Mouse (Mus musculus) kidney, postnatal 0 days (tissue): ENCODE data around the gene Bcas1. TPM values are rescaled to one million over a fixed set of nuclear protein-coding genes. Genes with fewer than 3 reads are reported as not detected.

Experiments
- ATAC-seq: fragments of 200-750 bp; cut with Nextera tagmentation; replicated peaks from 2 replicates; pipeline ENCODE4 v1.8.0; 2017; ENCODE audit warnings: low read depth, moderate number of reproducible peaks, moderate TSS enrichment, moderate library complexity; ENCODE audit not compliant: low FRiP score
- DNase-seq: peaks from one replicate; pipeline ENCODE4 v3.0.0-alpha.2; 2016; ENCODE audit warnings: low spot score
- H3K27ac ChIP-seq: fragments of 300-500 bp; sonication (generic); 2 replicates; pipeline ENCODE4 v1.5.1; 2014; ENCODE audit warnings: mild to moderate bottlenecking
- H3K27me3 ChIP-seq: fragments of 300-500 bp; sonication (generic); 2 replicates; pipeline ENCODE4 v1.6.1; 2014; ENCODE audit warnings: low read length, mixed read lengths; ENCODE audit not compliant: insufficient read depth
- H3K36me3 ChIP-seq: fragments of 300-500 bp; sonication (generic); 2 replicates; pipeline ENCODE4 v1.6.1; 2014; ENCODE audit warnings: low read length, mixed read lengths; ENCODE audit not compliant: insufficient read depth
- H3K4me1 ChIP-seq: fragments of 300-500 bp; sonication (generic); replicated peaks from 2 replicates; pipeline ENCODE4 v1.6.1; 2014; ENCODE audit warnings: antibody characterized with exemption, low read length, mixed read lengths; ENCODE audit not compliant: insufficient read depth
- H3K4me2 ChIP-seq: fragments of 300-500 bp; sonication (generic); 2 replicates; pipeline ENCODE4 v1.6.1; 2014; ENCODE audit warnings: mild to moderate bottlenecking, low read length, moderate library complexity, mixed read lengths
- H3K4me3 ChIP-seq: fragments of 300-500 bp; sonication (generic); replicated peaks from 2 replicates; pipeline ENCODE4 v1.5.1; 2014; ENCODE audit warnings: low read depth, low read length
- H3K9ac ChIP-seq: fragments of 300-500 bp; sonication (generic); 2 replicates; pipeline ENCODE4 v1.6.1; 2014; ENCODE audit warnings: low read depth, low read length
- H3K9me3 ChIP-seq: fragments of 300-500 bp; sonication (generic); replicated peaks from 2 replicates; pipeline ENCODE4 v1.6.1; 2016; ENCODE audit warnings: low read length, inconsistent platforms, mixed read lengths
- CTCF ChIP-seq: IDR thresholded peaks from 2 replicates; pipeline ENCODE4 v1.5.1; 2016; ENCODE audit warnings: antibody characterized with exemption, low read depth, mild to moderate bottlenecking, moderate library complexity
- WGBS: fragments of 180-500 bp; shearing (Covaris S2); extraction: QIAGEN DNeasy Blood & Tissue Kit; methylation state at CpG from one replicate; pipeline ENCODE4 v1.1.7; 2014; 5-methylcytosine and 5-hydroxymethylcytosine counted together
- polyA plus RNA-seq: library from polyadenylated mRNA; unstranded; fragments of >200 nt; fragmentation: Nextera tagmentation; extraction: Ambion mirVana; gene quantifications from 2 replicates; pipeline ENCODE4 v1.2.1, GENCODE M21; 2015

Bcas1 gene
- polyA plus RNA-seq, 1 experiment from 2014 or later: 0.61 TPM

DNA sequence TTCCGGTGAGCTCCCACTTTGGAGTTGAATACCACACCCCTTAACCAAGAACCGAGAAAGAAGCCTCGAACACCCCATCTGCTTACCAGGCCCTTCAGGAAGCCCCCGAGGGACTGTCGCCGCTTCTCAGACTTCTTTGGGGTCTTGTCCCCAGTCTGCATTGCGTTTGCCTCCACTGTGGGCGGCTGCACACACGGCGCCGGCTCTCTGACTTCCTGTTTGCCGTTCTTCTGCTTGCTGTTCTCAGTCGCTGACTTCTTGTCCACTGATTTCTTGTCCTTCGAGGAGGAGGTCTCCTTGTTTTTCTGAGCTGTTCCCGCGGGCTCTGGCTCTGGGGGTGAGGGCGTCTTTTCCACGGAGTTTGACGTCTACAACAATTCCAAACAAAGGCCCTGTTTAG lies 78.5 kb downstream of the Bcas1 start:
- WGBS: 74% methylated on average over 19 of the region's 19 CpGs
- Histone ChIP-seq H3K27me3 (no peaks in the 10 kb centered on the region), H3K4me2 (no peak overlapping the region), H3K9ac (no peak overlapping the region), H3K9me3 (no peaks in the 10 kb centered on the region), H3K36me3 (no peaks in the 10 kb centered on the region), H3K4me3 (no peak overlapping the region), H3K27ac (no peak overlapping the region), H3K4me1 (peaks cover 18% of the 10 kb centered on the region; the same call in 1 of the 2 replicates)
- ATAC-seq: no peak
- TF ChIP-seq CTCF: no peak
- no peak for DNase-seq

- H3K27me3 ChIP-seq: no peaks in the 10 kb centered on the region
- no peaks in the 10 kb centered on the region for H3K9me3 ChIP-seq
- peak; percentile 90 for TF ChIP-seq CTCF
- H3K4me1 ChIP-seq: peaks cover 26% of the 10 kb centered on the region
- H3K9ac ChIP-seq: no peak overlapping the region
- WGBS: 29% methylated on average over 8 of the region's 8 CpGs
- H3K27ac ChIP-seq: no peak overlapping the region
- DNase-seq (peak; percentile 81), ATAC-seq (no peak)
- H3K4me3 ChIP-seq: no peak overlapping the region
- H3K36me3 ChIP-seq: no peaks in the 10 kb centered on the region
- no peak overlapping the region for H3K4me2 ChIP-seq
Measured at GRCm38 (mm10) chr2:170347131-170347765, 80.4 kb downstream of the Bcas1 start.

DNA sequence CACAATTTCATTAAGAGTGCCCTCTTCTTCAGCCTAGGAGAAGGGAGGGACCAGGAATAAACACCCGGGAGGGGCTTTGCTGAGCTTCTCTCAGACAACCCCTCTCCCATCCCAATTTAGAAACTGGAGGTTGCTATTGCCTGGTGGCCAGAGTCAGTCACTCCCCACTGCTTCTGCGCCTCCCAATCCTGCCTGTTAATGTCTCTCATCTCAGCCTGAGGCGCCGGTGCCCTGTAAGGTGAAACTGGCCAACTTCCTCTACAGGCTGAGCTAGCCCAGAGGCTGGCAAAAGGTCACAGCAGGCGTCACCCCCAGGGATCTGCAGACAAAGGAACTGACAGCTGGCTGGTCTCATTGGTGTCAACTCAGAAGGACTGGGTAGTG lies 82.2 kb downstream of the Bcas1 start:
- no peak for TF ChIP-seq CTCF
- peak; percentile 36; the same call in 1 of the 2 replicates for ATAC-seq
- WGBS: 4% methylated on average over 5 of the region's 5 CpGs
- no peak overlapping the region for H3K4me2 ChIP-seq
- H3K27ac ChIP-seq: peak overlapping the region; percentile 93
- H3K4me1 ChIP-seq: peaks cover 26% of the 10 kb centered on the region
- no peaks in the 10 kb centered on the region for H3K27me3 ChIP-seq
- peak; percentile 87 for DNase-seq
- H3K9ac ChIP-seq: peak overlapping the region; percentile 10
- no peaks in the 10 kb centered on the region for H3K9me3 ChIP-seq
- H3K36me3 ChIP-seq: no peaks in the 10 kb centered on the region
- H3K4me3 ChIP-seq: no peak overlapping the region

DNA sequence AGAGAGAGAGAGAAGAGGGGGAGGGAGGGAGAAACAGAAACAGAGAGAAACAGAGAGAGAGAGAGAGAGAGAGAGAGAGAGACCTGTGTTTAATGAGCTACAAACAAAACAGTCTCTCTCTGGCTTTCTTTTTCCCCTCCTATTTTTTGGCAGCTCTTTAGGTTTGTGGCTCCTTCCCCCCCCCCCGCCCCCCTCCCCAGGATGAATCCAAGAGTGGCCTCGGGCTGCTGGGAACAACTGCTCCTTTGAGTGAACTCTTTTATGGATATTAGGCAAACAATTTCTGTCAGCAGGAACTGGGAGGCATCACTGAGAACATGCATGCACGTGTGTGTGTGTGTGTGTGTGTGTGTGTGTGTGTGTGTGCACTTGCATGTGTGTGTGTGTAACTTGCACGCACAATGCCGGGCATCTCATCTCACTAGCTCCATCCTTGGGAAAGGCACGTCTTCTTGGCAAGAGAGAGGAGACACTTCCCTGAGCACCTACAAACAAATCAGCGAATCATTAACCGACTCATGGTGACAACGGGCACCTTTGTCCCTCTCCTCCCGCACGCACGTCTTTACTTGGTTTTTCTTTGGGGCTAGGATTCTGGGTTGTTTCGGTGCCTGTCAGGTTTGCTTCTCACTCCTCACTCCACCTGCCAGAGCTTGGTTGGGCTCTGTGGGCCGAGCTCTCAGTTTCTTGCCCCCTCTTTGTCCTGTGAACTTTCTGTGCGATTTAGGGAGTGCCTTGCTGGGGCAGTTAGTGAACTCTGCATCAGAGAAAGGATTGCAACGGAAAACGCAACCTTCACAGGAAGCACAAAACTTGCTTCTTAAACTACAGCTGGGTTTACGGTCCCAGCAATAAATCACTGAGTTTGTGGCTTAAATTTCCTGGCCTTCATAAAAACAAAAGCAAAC lies 82.9 kb downstream of the Bcas1 start:
- 7% methylated on average over 18 of the region's 18 CpGs for WGBS
- Histone ChIP-seq H3K4me3 (no peak overlapping the region), H3K36me3 (no peaks in the 10 kb centered on the region), H3K4me2 (peak overlapping the region; percentile 23; the same call in 1 of the 2 replicates), H3K27me3 (no peaks in the 10 kb centered on the region), H3K9ac (peak overlapping the region; percentile 10), H3K27ac (peak overlapping the region; percentile 93), H3K4me1 (peaks cover 26% of the 10 kb centered on the region), H3K9me3 (no peaks in the 10 kb centered on the region)
- DNase-seq (peak; percentile 72), ATAC-seq (no peak)
- TF ChIP-seq CTCF: no peak

- Histone ChIP-seq H3K9me3 (no peaks in the 10 kb centered on the region), H3K36me3 (no peaks in the 10 kb centered on the region), H3K27me3 (no peaks in the 10 kb centered on the region), H3K4me2 (no peak overlapping the region), H3K4me3 (no peak overlapping the region), H3K4me1 (peaks cover 26% of the 10 kb centered on the region), H3K9ac (peak overlapping the region; percentile 40; the same call in 1 of the 2 replicates), H3K27ac (peak overlapping the region; percentile 93)
- no peak for ATAC-seq
- 24% methylated on average over 10 of the region's 10 CpGs for WGBS
- TF ChIP-seq CTCF: no peak
- DNase-seq: peak; percentile 46
Measured at GRCm38 (mm10) chr2:170343819-170344317, 83.8 kb downstream of the Bcas1 start.

- Histone ChIP-seq H3K4me1 (peaks cover 26% of the 10 kb centered on the region), H3K9ac (peak overlapping the region; percentile 40; the same call in 1 of the 2 replicates), H3K27ac (peak overlapping the region; percentile 93), H3K4me3 (no peak overlapping the region), H3K36me3 (no peaks in the 10 kb centered on the region), H3K9me3 (no peaks in the 10 kb centered on the region), H3K4me2 (no peak overlapping the region), H3K27me3 (no peaks in the 10 kb centered on the region)
- no peak; the same call in 1 of the 2 replicates for ATAC-seq
- 14% methylated on average over 17 of the region's 17 CpGs for WGBS
- TF ChIP-seq CTCF: peak; percentile 83
- DNase-seq: peak; percentile 97
Measured at GRCm38 (mm10) chr2:170343133-170343818, 84.4 kb downstream of the Bcas1 start.
